Mouse (Mus musculus) embryonic fibroblast, embryonic 13.5 days (primary cell): ENCODE measurements around the gene Itga4.

ENCODE experiments used
- CTCF ChIP-seq: IDR thresholded peaks from 2 replicates; pipeline ENCODE4 v1.5.1; 2011; ENCODE audit warnings: mild to moderate bottlenecking, control low read depth, low read length, moderate library complexity, borderline replicate concordance; ENCODE audit not compliant: insufficient read depth
- POLR2A ChIP-seq: IDR thresholded peaks from 2 replicates; pipeline ENCODE4 v1.6.1; 2011; ENCODE audit warnings: low read depth, mild to moderate bottlenecking, control low read depth, low read length, moderate library complexity

- TF ChIP-seq POLR2A = no peak
- no peak for TF ChIP-seq CTCF
Observed at GRCm38 (mm10) chr2:79307549-79307948, 52.3 kb downstream of the Itga4 start.
